Mouse (Mus musculus) liver, postnatal 0 days (tissue): Measurements from ENCODE around the gene Fto.

Experiments
- CTCF ChIP-seq: sonication (generic); IDR thresholded peaks from 2 replicates; pipeline ENCODE4 v1.5.1; 2016; ENCODE audit warnings: antibody characterized with exemption, low read depth
- EP300 ChIP-seq: IDR thresholded peaks from 2 replicates; pipeline ENCODE4 v1.6.1; 2016; ENCODE audit warnings: antibody characterized with exemption, low read depth, mild to moderate bottlenecking

DNA sequence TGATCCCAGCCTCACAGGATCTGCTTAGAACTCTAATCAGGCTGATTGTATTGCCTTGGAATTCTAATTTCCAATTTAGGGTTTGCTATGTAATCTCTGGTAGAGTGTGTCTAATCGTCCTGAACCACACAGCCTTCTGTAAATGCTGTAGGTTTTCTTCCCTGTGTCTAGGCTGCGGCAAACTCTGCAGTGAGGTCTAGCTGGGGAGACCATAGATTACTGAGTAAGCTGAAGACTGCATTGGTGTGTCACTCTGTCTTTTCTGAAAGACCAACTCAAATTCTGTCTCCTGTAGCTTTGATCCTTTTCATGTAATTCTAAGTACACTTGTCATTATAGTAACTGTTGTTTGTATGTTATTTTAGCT is 253.2 kb downstream of the Fto start:
- TF ChIP-seq CTCF = no peak
- TF ChIP-seq EP300 = no peak
